Mouse (Mus musculus) liver, embryonic 16.5 days (tissue): Measurements from ENCODE around the gene Slc43a2. TPM values are rescaled to one million over a fixed set of nuclear protein-coding genes. Genes with fewer than 3 reads are reported as not detected.

Source experiments
- ATAC-seq: fragments of 200-750 bp; cut with Nextera tagmentation; 2 replicates; pipeline ENCODE4 v1.8.0; 2017; ENCODE audit warnings: low read depth, mild to moderate bottlenecking, moderate number of reproducible peaks, moderate library complexity
- H3K27ac ChIP-seq: fragments of 300-500 bp; sonication (generic); 2 replicates; pipeline ENCODE4 v1.5.1; 2014; ENCODE audit warnings: mild to moderate bottlenecking, low read length
- H3K27me3 ChIP-seq: fragments of 300-500 bp; sonication (generic); 2 replicates; pipeline ENCODE4 v1.6.1; 2014; ENCODE audit warnings: low read depth, low read length, mixed read lengths; ENCODE audit not compliant: control insufficient read depth, insufficient read depth
- H3K36me3 ChIP-seq: fragments of 300-500 bp; sonication (generic); 2 replicates; pipeline ENCODE4 v1.6.1; 2014; ENCODE audit warnings: mild to moderate bottlenecking; ENCODE audit not compliant: control insufficient read depth, insufficient read depth
- H3K4me1 ChIP-seq: fragments of 300-500 bp; sonication (generic); 2 replicates; pipeline ENCODE4 v1.6.1; 2014; ENCODE audit warnings: low read depth, low read length, mixed read lengths; ENCODE audit not compliant: control insufficient read depth
- H3K4me2 ChIP-seq: fragments of 300-500 bp; sonication (generic); 2 replicates; pipeline ENCODE4 v1.6.1; 2014; ENCODE audit warnings: low read depth, low read length, mixed read lengths
- H3K4me3 ChIP-seq: fragments of 300-500 bp; sonication (generic); 2 replicates; pipeline ENCODE4 v1.5.1; 2014; ENCODE audit warnings: low read depth, mild to moderate bottlenecking, low read length
- H3K9ac ChIP-seq: fragments of 300-500 bp; sonication (generic); 2 replicates; pipeline ENCODE4 v1.6.1; 2014; ENCODE audit warnings: low read depth, low read length
- H3K9me3 ChIP-seq: fragments of 300-500 bp; sonication (generic); replicated peaks from 2 replicates; pipeline ENCODE4 v1.6.1; 2016; ENCODE audit warnings: low read length; ENCODE audit not compliant: control insufficient read depth
- WGBS: fragments of 180-500 bp; shearing (Covaris S2); extraction: QIAGEN DNeasy Blood & Tissue Kit; methylation state at CpG from one replicate; pipeline ENCODE4 v1.1.7; 2014; ENCODE audit not compliant: insufficient replicate concordance; 5-methylcytosine and 5-hydroxymethylcytosine counted together
- polyA plus RNA-seq: library from polyadenylated mRNA; unstranded; fragments of >200 nt; fragmentation: Nextera tagmentation; extraction: Ambion mirVana; gene quantifications from 2 replicates; pipeline ENCODE4 v1.2.1, GENCODE M21; 2015

Gene Slc43a2
- polyA plus RNA-seq, 1 experiment from 2014 or later: 4.5 TPM

DNA sequence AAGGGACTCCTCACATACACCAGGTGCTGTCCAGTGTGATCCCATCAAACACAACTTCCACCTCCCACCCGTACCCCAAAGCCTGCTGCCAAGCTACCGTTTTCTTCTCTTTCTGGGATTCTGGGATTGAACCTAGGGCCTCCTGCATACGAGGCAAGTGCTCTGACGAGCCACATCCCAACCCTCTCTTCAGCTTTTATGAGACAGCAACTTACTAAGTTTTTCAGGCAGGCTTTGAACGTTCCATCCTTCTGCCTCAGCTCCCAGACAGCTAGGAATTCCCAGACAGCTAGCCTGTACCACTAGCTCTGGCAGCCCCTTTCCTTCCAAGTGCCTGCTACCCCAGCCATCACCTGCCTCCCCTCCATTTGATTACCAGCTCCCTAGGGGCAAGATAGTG is 55.5 kb downstream of the Slc43a2 start:
- 76% methylated on average over 5 of the region's 5 CpGs for WGBS
- no peak for ATAC-seq
- Histone ChIP-seq H3K9ac (no peak overlapping the region), H3K9me3 (no peaks in the 10 kb centered on the region), H3K4me2 (no peak overlapping the region), H3K4me1 (peaks cover 14% of the 10 kb centered on the region), H3K36me3 (no peaks in the 10 kb centered on the region), H3K27ac (no peak overlapping the region), H3K27me3 (no peaks in the 10 kb centered on the region), H3K4me3 (no peak overlapping the region)

DNA sequence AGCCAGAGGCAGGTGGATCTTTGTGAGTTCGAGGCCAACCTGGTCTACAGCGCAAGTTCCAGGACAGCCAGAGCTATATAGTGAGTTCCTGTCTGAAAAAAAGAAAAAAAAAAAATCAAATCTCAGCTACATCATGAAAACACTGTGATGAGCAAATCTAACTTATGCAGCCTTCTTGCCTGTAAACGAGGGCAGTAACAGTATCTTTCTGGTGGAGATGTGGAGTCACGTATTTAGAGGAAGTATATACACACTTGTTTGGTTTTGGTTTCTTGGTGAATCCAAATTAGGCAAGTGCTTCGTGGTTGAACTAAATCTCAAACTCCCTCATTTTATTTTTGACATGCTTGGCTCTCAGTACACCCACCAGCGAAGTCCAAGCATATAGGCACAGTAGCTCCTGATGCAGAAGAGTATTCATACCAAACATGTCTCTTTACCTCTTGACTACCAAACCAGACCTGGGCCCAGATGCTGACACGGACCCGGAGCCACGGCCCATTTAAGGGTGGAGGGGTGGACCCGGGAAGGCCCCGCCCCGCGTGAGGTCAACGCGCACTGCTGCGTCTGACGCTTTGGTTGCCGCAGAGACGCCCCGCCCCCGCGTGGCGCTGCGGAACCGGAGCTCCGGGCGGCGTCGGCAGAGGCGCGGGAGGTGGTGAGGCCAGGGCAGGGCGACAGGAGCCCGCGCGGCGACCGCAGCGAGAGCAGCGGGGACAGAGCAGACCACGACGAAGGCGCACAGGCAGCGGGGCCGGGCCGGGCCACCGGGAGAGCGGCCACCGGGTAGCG is 56.2 kb downstream of the Slc43a2 start, which contains the start of gene Pitpna:
Gene Pitpna (plus strand): TSS at position 605 of the 792 bp plus-strand sequence.
- Histone ChIP-seq H3K4me2 (peak within 1 kb of the TSS; percentile 95), H3K9ac (peak within 1 kb of the TSS; percentile 87), H3K27me3 (no peaks in the 10 kb centered on the region), H3K4me1 (peaks cover 17% of the 10 kb centered on the region), H3K4me3 (peak within 1 kb of the TSS; percentile 81), H3K36me3 (no peaks in the 10 kb centered on the region), H3K27ac (peak within 1 kb of the TSS; percentile 72), H3K9me3 (no peaks in the 10 kb centered on the region)
- 3% methylated on average over 48 of the region's 49 CpGs for WGBS
- peak; percentile 93 for ATAC-seq

- H3K27ac ChIP-seq: peak overlapping the region; percentile 72
- under 1% methylated on average over 37 of the region's 37 CpGs for whole genome bisulfite sequencing
These were observed 56.9 kb downstream of the Slc43a2 start for GRCm38 (mm10) chr11:75588285-75588941.

GRCm38 (mm10) chr11:75592612-75593011 is 61.1 kb downstream of the Slc43a2 start:
- Histone ChIP-seq H3K4me1 (peaks cover 34% of the 10 kb centered on the region), H3K27ac (peak overlapping the region; percentile 2; the same call in 1 of the 2 replicates), H3K9me3 (no peaks in the 10 kb centered on the region), H3K4me2 (no peak overlapping the region), H3K36me3 (no peaks in the 10 kb centered on the region), H3K9ac (no peak overlapping the region), H3K27me3 (no peaks in the 10 kb centered on the region), H3K4me3 (no peak overlapping the region)
- 36% methylated on average over 5 of the region's 5 CpGs for whole genome bisulfite sequencing
- no peak for ATAC-seq

More at GRCm38 (mm10) chr11:75588285-75588941, 56.9 kb downstream of the Slc43a2 start:
- H3K4me1 ChIP-seq: peaks cover 17% of the 10 kb centered on the region
- H3K27me3 ChIP-seq: no peaks in the 10 kb centered on the region
- no peaks in the 10 kb centered on the region for H3K36me3 ChIP-seq
- H3K9me3 ChIP-seq: no peaks in the 10 kb centered on the region
- peak; percentile 65 for ATAC-seq
- peak overlapping the region; percentile 87 for H3K9ac ChIP-seq
- peak overlapping the region; percentile 95 for H3K4me2 ChIP-seq
- H3K4me3 ChIP-seq: peak overlapping the region; percentile 81

DNA sequence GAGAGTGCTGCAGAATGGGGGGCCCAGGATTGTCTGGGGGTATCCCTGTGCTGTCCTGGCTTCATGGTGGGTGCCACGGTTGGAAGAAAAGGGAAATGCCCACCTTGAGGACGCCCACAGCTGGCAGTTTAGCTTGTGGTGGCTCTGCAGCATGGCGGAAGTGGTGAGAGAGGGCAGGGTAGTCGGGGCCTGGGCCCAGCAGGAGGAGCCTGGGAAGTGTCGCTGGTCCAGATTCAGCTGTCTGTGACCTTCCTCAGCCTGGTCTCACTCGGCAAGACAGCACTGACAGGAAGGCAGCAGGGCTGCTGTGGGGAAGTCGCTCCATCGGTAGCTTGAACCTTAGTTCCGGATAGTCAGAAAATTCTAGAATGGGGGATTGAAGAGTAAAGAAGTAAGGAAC is 62.9 kb downstream of the Slc43a2 start:
- H3K27me3 ChIP-seq: no peaks in the 10 kb centered on the region
- H3K9ac ChIP-seq: no peak overlapping the region
- no peaks in the 10 kb centered on the region for H3K9me3 ChIP-seq
- H3K4me1 ChIP-seq: peaks cover 23% of the 10 kb centered on the region
- H3K27ac ChIP-seq: no peak overlapping the region
- WGBS: 63% methylated on average over 9 of the region's 9 CpGs
- no peak overlapping the region for H3K4me3 ChIP-seq
- H3K4me2 ChIP-seq: no peak overlapping the region
- ATAC-seq: no peak
- H3K36me3 ChIP-seq: no peaks in the 10 kb centered on the region; the same call in 1 of the 2 replicates

DNA sequence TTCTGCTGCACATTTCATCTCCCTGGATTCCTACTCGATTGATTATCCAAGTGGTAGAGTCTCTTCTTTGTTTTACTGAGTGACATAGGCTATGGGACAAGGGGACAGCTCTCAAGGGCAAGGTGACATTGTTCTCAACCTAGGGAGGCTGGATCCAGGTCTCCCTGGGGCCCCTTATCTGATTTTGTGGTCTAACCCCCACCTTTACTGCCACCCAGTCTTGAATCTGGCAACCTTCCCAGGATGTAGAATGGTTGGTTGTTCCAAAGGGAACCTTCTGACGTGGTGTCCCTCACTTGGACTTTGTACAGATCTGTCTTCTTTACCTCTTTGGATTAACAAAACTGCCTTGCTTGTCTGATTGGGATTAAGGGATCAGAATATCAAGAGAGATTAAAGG is 63.9 kb downstream of the Slc43a2 start:
- H3K4me1 ChIP-seq: peaks cover 23% of the 10 kb centered on the region
- H3K9ac ChIP-seq: no peak overlapping the region
- no peak; the same call in 1 of the 2 replicates for ATAC-seq
- WGBS: 61% methylated on average over 2 of the region's 2 CpGs
- H3K4me3 ChIP-seq: no peak overlapping the region
- no peaks in the 10 kb centered on the region for H3K27me3 ChIP-seq
- H3K4me2 ChIP-seq: no peak overlapping the region
- peaks cover 2% of the 10 kb centered on the region for H3K36me3 ChIP-seq
- no peaks in the 10 kb centered on the region for H3K9me3 ChIP-seq
- no peak overlapping the region for H3K27ac ChIP-seq

DNA sequence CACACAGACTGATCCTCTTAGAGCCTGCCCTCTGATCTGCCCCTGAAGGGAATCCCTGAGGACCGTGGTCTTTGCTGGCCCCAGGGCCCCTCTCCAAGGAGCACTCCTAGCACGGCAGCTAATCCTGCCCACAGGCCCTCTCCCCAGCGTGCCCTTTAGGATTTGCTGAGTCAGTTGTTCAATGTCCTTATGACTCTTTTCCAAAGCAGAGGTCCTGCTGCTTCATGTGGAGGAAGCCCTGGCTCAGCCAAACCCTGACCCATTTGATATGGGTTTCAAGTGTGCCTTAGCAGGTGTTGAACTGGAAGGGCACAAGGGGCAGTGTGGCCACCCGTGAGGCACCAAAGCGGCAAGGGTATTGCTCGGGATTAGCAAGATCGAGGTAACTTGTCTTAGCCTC is 64.3 kb downstream of the Slc43a2 start:
- 70% methylated on average over 7 of the region's 7 CpGs for WGBS
- H3K36me3 ChIP-seq: peaks cover 2% of the 10 kb centered on the region
- H3K4me1 ChIP-seq: peaks cover 23% of the 10 kb centered on the region
- H3K27me3 ChIP-seq: no peaks in the 10 kb centered on the region
- H3K9me3 ChIP-seq: no peaks in the 10 kb centered on the region
- H3K9ac ChIP-seq: no peak overlapping the region
- ATAC-seq: no peak
- no peak overlapping the region for H3K27ac ChIP-seq
- no peak overlapping the region for H3K4me3 ChIP-seq
- no peak overlapping the region for H3K4me2 ChIP-seq

GRCm38 (mm10) chr11:75596726-75597255 is 65.3 kb downstream of the Slc43a2 start:
- Histone ChIP-seq H3K9me3 (no peaks in the 10 kb centered on the region), H3K27ac (no peak overlapping the region), H3K4me2 (no peak overlapping the region), H3K9ac (no peak overlapping the region), H3K4me1 (peaks cover 23% of the 10 kb centered on the region), H3K36me3 (peaks cover 4% of the 10 kb centered on the region), H3K4me3 (no peak overlapping the region), H3K27me3 (no peaks in the 10 kb centered on the region)
- 71% methylated on average over 3 of the region's 3 CpGs for WGBS
- ATAC-seq: no peak

- peaks cover 11% of the 10 kb centered on the region for H3K36me3 ChIP-seq
- ATAC-seq: no peak
- peaks cover 20% of the 10 kb centered on the region for H3K4me1 ChIP-seq
- H3K4me2 ChIP-seq: no peak overlapping the region
- no peak overlapping the region for H3K27ac ChIP-seq
- H3K27me3 ChIP-seq: no peaks in the 10 kb centered on the region
- H3K9me3 ChIP-seq: no peaks in the 10 kb centered on the region
- H3K9ac ChIP-seq: no peak overlapping the region
- no peak overlapping the region for H3K4me3 ChIP-seq
- 81% methylated on average over 6 of the region's 6 CpGs for WGBS
These were observed 66.5 kb downstream of the Slc43a2 start for GRCm38 (mm10) chr11:75598004-75598403.
